Mouse (Mus musculus): ENCODE measurements around the gene Cacna2d3. TPM values are rescaled to one million over a fixed set of nuclear protein-coding genes. Genes with fewer than 3 reads are reported as not detected.

The Cacna2d3 gene
- polyA plus RNA-seq, 1 experiment: not detected

DNA sequence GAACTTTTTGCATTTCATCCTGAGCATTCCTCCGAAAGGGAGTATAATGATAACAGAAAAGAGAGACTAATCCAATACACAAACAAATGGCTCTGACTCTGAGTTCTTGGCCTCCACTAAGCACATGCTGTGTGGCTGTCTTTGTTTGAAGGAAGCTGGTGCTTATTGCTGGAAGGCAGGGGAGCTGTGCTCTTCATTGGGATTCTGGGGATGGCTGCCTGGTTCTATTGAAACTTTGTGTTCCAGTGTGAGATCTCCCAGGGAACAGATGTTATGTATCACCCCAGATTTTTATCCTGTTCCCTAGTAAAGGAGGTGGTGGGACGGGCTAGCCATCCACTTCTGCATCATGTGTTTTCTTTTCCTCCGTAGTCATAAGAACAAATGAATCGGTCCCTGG lies 856.7 kb downstream of the Cacna2d3 start:
- TF ChIP-seq GATA1 (IDR thresholded peaks at IDR 0.05; ENCODE audit: borderline replicate concordance, low read length) (no peak), FLI1 (IDR thresholded peaks at IDR 0.05; ENCODE audit: low read length) (no peak)
- Histone ChIP-seq H3K36me3 (replicated peaks; ENCODE audit: low read length) (no peaks in the 10 kb centered on the region), H3K4me3 (replicated peaks) (no peak overlapping the region), H3K27me3 (replicated peaks) (no peaks in the 10 kb centered on the region), H3K4me1 (no peaks in the 10 kb centered on the region), H3K9me3 (no peaks in the 10 kb centered on the region)

DNA sequence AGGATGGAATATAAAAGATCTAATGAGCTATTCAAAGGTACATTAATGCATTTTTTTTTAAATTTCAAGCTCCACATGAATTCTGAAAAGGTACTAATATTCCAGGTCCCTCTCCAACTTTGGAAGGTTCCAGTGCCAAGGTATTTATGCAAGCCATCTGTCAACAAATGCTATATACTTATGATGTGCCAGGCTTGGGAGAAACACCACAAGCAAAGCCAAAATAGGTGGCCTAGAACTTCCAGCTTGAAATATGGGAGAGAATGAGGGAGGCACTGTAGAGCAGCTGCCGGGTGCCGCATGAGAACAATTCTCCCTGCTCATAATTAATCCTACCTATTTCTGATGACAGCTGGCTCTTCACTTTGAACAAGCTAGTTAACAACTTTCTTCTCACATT lies 860.5 kb downstream of the Cacna2d3 start:
- TF ChIP-seq FLI1 (IDR thresholded peaks at IDR 0.05; ENCODE audit: low read length) (no peak), GATA1 (IDR thresholded peaks at IDR 0.05; ENCODE audit: borderline replicate concordance, low read length) (no peak)
- H3K27me3 ChIP-seq (replicated peaks): no peaks in the 10 kb centered on the region
- no peaks in the 10 kb centered on the region for H3K4me1 ChIP-seq
- no peak overlapping the region for H3K4me3 ChIP-seq (replicated peaks)
- no peaks in the 10 kb centered on the region for H3K9me3 ChIP-seq
- no peaks in the 10 kb centered on the region for H3K36me3 ChIP-seq (replicated peaks; ENCODE audit: low read length)

Other genes starting within 250 kb of the Cacna2d3 start
- 1.7 and 23.5 TPM in 2 replicates for gene Selenok, start 246.4 kb upstream of the Cacna2d3 start, polyA plus RNA-seq (2012; ENCODE audit: insufficient read depth, low replicate concordance)

Measured in megakaryocyte, embryonic 14.5 days (primary cell).